Mouse (Mus musculus) v-Abl transformed pro-B cells (cell line): ENCODE data around the gene Ddx25.

ENCODE experiments used
- in situ Hi-C, 2 experiments: fragments of 400-800 bp; cut with MboI; formaldehyde crosslinking; loops; one replicate each; pipeline ENCODE4 v1.15.1; 2025; ENCODE audit not compliant: unreplicated experiment in 2 of 2

The Ddx25 gene

GRCm38 (mm10) chr9:35543099-35543860 lies 15.0 kb downstream of the Ddx25 start:
- in situ Hi-C loops, result no loop called here

DNA sequence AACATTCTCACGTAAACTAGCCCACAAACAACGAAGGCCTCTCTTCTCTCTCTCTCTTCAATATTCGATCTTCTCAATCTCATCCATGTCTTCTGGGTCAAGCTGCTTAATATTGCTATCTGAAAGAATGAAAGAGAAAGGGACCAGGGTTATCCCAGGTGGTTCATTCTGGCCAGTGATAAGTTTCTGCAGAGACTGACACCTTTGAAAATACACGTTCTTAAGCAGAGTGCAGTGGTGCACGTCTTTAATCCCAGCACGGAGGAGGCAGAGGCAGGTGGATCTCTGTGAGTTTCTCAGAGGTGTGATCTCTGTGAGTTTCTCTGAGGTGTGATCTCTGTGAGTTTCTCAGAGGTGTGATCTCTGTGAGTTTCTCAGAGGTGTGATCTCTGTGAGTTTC lies 16.4 kb downstream of the Ddx25 start:
- in situ Hi-C loops, result no loop called here

DNA sequence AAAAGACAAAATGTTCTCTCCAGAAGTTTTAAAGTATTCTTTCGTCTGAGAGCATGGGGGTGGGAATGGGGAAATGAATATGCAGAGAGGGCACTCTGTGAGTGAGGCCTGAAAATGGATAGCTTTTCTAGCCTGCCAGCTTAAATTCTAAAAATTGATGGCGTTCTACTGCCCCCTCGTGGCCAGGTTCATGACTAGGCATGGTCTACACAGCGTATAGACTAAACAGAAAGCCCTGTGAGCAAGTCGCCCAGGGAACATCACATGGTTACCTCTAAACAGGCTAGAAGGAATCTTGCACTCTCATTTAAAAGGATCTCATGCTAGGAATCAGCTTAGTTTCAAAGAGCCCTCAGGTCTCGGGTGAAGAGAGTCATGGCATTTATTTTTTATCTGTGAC lies 16.8 kb downstream of the Ddx25 start:
- in situ Hi-C loops, result no loop called here

DNA sequence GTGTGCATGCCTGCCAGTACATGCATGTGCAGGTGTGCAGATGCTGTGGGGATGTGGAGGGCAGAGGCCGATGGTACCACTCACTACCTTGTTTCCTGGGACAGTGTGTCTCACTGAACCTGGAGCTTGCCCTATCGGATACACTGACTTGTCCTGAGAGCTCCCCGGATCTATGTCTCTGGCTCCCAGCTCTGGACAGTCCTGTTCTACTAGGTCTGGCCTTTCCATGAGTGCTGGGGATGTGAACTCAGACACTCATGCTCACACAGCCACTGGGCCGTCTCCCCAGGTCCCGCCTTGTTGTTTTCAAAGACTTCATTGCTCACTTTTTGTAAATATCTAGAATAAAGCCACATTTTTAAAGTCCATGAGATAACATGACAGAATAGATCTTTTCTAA lies 17.3 kb downstream of the Ddx25 start:
- in situ Hi-C loops, result no loop called here

- in situ Hi-C loops, result loop anchor here (5.0 to 10.0 kb wide), 3 partner anchors 76 to 554 kb away; partner anchors contain the start of gene Pate4 (in 1 of the 2)
Measured at GRCm38 (mm10) chr9:35539001-35539750, 19.2 kb downstream of the Ddx25 start.

GRCm38 (mm10) chr9:35535876-35536275 lies 22.5 kb downstream of the Ddx25 start:
- in situ Hi-C loops, result loop anchor here (5.0 to 10.0 kb wide), 3 partner anchors 79 to 551 kb away; partner anchors contain the start of gene Pate4 (in 1 of the 2)

- in situ Hi-C loops, result loop anchor here (5.0 to 10.0 kb wide), 3 partner anchors 80 to 550 kb away; partner anchors contain the start of gene Pate4 (in 1 of the 2)
Measured at GRCm38 (mm10) chr9:35535110-35535509, 23.2 kb downstream of the Ddx25 start.

GRCm38 (mm10) chr9:35533266-35533665 lies 25.1 kb downstream of the Ddx25 start:
- in situ Hi-C loops, result loop anchor here (5.0 to 10.0 kb wide), 4 partner anchors 79 to 548 kb away; partner anchors contain the start of gene Pate4 (in 2 of the 2)

- in situ Hi-C loops, result loop anchor here (5.0 to 10.0 kb wide), 4 partner anchors 83 to 545 kb away; partner anchors contain the start of gene Pate4 (in 2 of the 2)
Measured at GRCm38 (mm10) chr9:35529796-35530195, 28.5 kb downstream of the Ddx25 start.

GRCm38 (mm10) chr9:35529141-35529540 lies 29.2 kb downstream of the Ddx25 start:
- in situ Hi-C loops, result no loop called here

GRCm38 (mm10) chr9:35523941-35524411 lies 34.4 kb downstream of the Ddx25 start:
- in situ Hi-C loops, result loop anchor here in 1 of 2 experiments (25.0 kb wide), 1 partner anchor 1162 kb away; no protein-coding TSS in a partner anchor

GRCm38 (mm10) chr9:35523541-35523940 lies 34.8 kb downstream of the Ddx25 start:
- in situ Hi-C loops, result loop anchor here in 1 of 2 experiments (25.0 kb wide), 1 partner anchor 1161 kb away; no protein-coding TSS in a partner anchor

- in situ Hi-C loops, result loop anchor here in 1 of 2 experiments (25.0 kb wide), 1 partner anchor 1161 kb away; no protein-coding TSS in a partner anchor
Measured at GRCm38 (mm10) chr9:35522821-35523515, 35.4 kb downstream of the Ddx25 start.

- in situ Hi-C loops, result loop anchor here in 1 of 2 experiments (25.0 kb wide), 1 partner anchor 1160 kb away; no protein-coding TSS in a partner anchor
Measured at GRCm38 (mm10) chr9:35522241-35522640, 36.1 kb downstream of the Ddx25 start.

DNA sequence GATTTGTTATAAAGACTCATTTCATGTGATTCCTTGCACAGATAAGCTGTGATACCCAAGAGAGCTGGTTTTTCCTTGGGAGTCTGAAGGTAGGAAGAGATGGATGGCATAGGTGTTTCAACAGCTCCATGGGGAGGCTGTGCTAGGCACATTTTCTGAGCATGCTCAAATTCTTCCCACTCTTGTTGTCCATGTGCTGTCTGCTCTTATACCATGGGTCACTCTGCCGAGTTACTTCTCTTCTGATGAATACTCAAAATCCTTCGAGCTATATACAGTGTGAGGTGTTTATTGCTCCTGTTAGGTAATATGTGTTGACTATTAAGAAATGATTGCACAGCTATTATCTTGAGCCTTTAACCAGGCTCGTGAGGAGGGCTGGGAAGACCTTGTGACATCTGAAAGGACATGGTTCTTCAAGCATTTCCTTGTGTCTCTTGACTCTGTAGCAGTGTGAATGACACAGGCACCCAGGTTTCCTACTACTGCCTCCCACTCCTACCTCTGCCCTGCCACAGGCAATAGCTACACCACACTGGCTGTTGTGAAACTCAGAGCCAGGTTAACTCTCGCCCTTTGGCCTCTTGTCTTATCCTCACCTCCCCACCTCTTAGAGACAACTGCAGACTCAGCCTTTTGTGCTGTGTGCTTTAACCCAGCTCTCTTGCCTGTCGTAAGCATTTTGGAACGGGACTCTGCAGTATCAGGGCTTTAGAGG lies 37.5 kb downstream of the Ddx25 start:
- in situ Hi-C loops, result loop anchor here in 1 of 2 experiments (25.0 kb wide), 1 partner anchor 1158 kb away; no protein-coding TSS in a partner anchor

GRCm38 (mm10) chr9:35518169-35518568 lies 40.2 kb downstream of the Ddx25 start, which contains the start of gene Gm1113:
TSS of gene Gm1113 (minus strand) at chr9:35518269.
- in situ Hi-C loops, result loop anchor here in 1 of 2 experiments (25.0 kb wide), 1 partner anchor 1156 kb away; no protein-coding TSS in a partner anchor

- in situ Hi-C loops, result loop anchor here in 1 of 2 experiments (25.0 kb wide), 1 partner anchor 1154 kb away; no protein-coding TSS in a partner anchor
Measured at GRCm38 (mm10) chr9:35516711-35517110, 41.6 kb downstream of the Ddx25 start.

GRCm38 (mm10) chr9:35516182-35516581 lies 42.1 kb downstream of the Ddx25 start:
- in situ Hi-C loops, result loop anchor here in 1 of 2 experiments (25.0 kb wide), 1 partner anchor 1154 kb away; no protein-coding TSS in a partner anchor

DNA sequence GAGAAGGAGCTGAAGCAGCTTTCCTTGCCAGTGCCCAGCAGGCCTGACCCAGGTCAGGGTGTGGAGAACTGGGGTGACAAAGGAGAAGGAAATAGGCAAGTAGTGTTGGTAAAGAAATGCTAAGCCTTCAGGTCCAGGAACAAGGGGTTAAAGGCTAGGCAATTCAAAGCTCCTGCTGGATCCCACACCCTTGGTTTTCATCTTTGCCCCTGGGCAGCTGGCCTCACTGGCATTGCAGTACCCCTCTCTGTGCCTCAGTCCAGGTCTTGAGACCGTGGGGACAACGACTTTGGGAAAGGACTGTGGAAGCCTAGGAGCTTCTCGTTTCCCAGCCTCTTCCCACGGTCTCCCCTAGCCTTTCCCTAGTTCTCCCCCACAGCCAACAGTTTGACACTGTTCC lies 44.4 kb downstream of the Ddx25 start:
- in situ Hi-C loops, result loop anchor here in 1 of 2 experiments (25.0 kb wide), 1 partner anchor 1152 kb away; no protein-coding TSS in a partner anchor
